Mouse (Mus musculus) frontal cortex, postnatal 25 days (tissue): ENCODE data around the gene Ccsap.
A peak's percentile ranks its signal among the peaks of the same experiment; 100 is the strongest.

Experiments
- DNase-seq, 2 experiments: peaks; one replicate each; pipeline ENCODE4 v3.0.0; 2022; ENCODE audit warnings: low spot score in 2 of 2

Ccsap gene

GRCm38 (mm10) chr8:123859648-123860259, at the start of gene Ccsap:
Ccsap (minus strand) TSS chr8:123860209.
- DNase-seq = no peak

GRCm38 (mm10) chr8:123907604-123908003, 47.6 kb upstream of the Ccsap start:
- no peak for DNase-seq

GRCm38 (mm10) chr8:123902653-123903052, 42.6 kb upstream of the Ccsap start:
- DNase-seq = no peak

GRCm38 (mm10) chr8:123899366-123899765, 39.4 kb upstream of the Ccsap start:
- DNase-seq = no peak

GRCm38 (mm10) chr8:123898576-123898975, 38.6 kb upstream of the Ccsap start:
- no peak for DNase-seq

DNA sequence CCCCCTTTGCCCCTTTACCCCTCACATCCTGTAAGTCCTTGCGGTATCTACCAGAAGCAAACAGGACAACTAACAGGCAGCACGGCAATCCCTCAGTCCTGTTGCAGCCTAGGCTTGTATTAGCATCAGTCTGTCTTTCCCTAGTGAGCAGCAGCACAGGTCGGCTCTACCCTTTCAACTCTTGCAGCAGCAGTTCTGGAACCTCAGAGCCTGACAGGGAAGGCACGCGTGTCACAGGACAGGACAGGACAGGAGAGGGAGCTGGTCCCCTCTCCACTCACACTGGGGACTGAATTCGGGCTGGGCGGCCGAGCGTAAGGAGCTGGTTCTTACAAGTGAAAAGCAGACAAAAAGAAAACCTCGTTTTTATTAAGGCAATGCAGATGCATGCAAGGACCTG, 36.8 kb upstream of the Ccsap start:
- no peak for DNase-seq

GRCm38 (mm10) chr8:123896366-123896761, 36.4 kb upstream of the Ccsap start:
- DNase-seq = no peak

DNA sequence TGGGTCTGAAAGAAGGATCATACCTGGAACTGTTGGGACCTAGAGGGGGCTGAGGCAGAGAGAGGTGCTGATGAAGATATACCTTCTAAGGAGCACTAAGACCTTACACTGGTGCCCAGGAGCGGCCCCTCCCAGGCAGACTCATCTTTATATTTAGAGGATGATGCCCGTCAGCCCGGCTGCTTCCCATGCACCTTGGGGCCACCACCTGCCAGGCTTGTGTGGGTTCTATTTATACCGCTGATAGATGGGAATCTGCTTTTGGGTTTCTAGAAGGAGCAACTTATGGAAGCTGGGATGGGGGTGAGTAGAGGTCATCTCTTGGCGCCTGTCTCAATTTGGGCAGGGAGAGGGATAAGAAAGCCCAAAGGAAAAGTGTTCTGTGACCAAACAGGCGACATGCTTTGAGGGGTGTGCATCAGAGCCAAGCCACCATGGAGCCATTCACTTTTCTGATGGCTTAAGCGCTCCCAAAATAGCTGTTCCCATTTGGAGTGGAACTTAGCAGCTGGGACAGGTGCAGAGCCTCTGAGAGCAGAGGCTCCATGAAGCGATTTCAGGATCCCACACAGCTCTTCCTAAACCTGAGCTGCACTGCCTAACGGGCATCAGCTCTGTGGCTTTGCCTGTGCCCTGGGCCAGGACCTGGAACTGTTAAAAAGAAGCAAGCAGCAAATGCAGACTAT, 35.8 kb upstream of the Ccsap start:
- DNase-seq = no peak

DNA sequence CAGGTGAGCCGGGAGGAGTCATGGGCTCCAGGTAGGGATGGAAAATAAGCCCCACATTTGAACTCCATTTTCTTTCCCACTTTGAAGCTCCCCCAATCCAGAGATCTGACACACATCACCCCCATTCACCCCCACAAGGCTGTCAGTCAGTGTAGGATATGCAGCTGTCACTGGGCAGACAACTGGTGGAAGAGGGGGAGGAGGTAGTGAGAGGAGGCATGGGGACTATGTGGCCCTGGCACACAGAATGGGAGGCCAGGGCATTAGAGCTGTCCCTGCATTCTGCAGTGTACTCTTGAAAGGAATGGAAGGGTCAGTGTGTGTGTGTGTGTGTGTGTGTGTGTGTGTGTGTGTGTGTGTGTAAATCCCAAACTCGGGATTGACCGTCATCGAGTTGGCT, 35.2 kb upstream of the Ccsap start:
- DNase-seq = no peak

- DNase-seq = no peak
Measured at GRCm38 (mm10) chr8:123894502-123895097, 34.6 kb upstream of the Ccsap start, which contains the start of gene Acta1. Acta1 (minus strand) TSS chr8:123894751.

DNA sequence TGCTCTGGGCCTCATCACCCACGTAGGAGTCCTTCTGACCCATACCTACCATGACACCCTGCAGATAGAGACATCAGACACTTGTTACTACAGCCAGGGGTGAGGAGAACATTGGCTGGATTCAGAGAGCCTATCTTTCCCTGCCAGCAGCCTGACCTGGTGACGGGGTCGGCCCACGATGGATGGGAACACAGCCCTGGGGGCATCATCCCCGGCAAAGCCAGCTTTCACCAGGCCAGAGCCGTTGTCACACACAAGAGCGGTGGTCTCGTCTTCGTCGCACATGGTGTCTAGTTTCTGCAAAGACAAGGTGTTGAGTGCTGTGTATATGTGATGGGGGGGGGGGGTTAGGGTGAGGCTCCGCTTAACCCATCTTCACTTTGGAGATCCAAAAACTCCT, 33.4 kb upstream of the Ccsap start:
- DNase-seq = no peak

- DNase-seq = no peak
Measured at GRCm38 (mm10) chr8:123892586-123893155, 32.7 kb upstream of the Ccsap start.

- DNase-seq = peak; percentile 64 to 77
Measured at GRCm38 (mm10) chr8:123891883-123892585, 32.0 kb upstream of the Ccsap start.

GRCm38 (mm10) chr8:123891271-123891670, 31.3 kb upstream of the Ccsap start:
- no peak for DNase-seq

DNA sequence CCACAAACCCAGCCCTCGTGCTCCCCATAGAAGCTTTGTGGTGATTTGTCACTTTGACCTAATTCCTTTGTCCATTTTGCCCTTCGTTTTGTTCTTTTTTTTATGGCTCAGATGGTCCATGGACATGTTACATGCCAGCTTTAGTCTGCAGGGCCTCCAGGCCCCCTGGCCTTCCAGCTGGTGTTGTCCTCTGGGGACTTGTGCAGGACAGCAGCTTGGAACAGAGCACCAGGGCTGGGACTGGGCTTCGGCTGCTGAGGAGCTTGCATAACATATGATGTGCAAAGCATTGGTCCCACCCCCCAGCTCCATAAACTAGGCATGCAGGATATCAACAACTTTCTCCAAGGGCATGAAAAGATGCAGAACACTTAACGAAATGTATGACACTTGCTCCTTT, 29.8 kb upstream of the Ccsap start:
- no peak for DNase-seq

GRCm38 (mm10) chr8:123887956-123888355, 27.9 kb upstream of the Ccsap start:
- DNase-seq = no peak

DNA sequence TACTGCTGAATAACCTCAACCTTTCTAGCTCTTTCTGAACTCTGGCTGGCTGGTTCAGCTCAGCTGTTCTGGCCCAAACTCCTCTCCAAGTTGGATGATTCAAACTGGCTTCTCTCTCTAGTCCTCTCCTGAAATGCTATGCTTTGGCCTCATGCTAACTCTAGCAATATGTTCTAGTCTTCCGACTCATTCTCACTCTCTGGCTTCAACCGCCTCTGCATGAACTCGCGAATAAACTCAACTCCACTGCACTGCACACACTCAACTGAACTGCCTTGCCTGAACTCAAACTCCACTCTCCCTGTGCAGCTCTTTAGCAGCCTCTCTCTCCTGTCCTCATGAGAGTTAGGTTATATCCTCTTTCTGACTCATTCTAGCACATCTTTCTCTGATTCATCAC, 27.2 kb upstream of the Ccsap start:
- no peak for DNase-seq

DNA sequence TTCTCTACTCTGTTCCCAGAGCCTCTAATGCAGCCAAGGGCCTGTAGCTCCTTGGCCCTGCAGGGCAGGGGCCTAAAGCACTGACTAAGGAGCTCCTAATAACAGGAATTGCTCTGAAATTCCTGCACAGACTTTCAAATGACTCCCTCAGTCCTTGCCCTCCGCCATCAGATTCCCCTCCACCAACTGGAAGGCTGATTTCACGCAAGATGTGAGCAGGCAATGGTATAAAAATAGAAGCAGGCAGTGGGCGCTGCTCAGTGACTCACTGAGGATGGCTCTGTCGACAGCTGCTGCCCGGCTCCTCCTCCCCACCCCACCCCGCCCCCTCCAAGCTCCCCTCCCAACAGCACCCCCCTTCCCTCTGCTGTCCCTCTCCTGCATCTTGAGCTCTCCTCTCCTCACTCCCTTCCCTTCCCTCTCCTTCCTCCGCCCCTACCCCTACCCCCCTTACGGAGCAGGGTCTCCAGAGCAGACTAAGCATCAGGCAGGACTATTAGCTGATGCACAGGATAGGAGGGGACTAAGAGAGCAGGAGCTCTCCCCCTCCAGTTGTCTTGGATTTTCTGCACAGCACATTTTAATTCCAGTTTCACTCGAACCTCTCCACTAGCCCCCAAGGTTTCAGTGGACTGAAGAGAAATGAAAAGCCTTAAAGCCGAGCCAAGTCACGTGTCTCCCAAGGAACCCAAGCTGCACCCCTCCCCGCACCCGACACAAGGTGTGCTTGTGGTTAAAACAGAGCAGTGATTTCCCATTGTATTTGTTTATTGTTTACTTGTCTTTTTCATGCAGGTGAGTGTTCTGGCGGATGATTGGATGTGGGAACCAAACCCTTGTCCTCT, 24.9 kb upstream of the Ccsap start:
- peak; percentile 43 to 59 for DNase-seq

DNA sequence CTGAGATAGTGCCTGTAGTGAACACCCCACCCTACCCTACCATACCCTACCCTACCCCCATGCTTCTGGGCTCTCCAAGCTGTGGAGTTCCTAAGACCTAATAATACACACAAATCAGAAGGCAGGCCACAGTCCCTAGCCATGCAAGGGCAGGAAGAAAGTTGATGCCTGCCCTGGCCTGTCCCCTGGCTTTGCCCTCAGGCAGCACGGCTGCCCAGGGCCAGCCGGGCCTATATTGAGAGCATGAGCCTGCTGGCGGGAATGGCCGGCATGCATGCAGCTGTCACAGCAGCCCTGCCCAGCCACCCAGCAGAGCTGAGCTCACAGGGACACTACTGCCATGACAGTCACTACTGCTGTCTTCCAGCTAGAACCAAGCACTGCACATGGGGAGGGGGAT, 23.1 kb upstream of the Ccsap start:
- DNase-seq = no peak

DNA sequence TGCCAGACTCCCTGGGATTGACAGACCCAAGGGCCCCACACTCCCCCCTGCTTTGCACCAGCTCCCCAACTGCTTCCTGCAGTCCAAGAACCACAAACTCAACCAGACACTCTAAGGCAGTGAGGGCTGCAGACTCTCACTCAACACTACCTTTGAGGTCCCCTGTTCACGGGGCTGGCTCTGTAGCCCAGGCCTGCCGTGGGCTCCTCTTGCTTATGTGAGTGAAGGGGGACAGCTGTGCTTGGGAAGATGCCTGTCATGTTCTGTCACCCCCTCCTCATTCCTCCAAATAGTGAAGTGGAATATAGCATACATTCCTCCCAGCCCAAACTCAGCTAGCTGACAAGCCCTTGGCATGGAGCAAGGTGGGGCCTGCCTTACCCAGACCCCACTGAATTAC, 22.4 kb upstream of the Ccsap start:
- no peak for DNase-seq

DNA sequence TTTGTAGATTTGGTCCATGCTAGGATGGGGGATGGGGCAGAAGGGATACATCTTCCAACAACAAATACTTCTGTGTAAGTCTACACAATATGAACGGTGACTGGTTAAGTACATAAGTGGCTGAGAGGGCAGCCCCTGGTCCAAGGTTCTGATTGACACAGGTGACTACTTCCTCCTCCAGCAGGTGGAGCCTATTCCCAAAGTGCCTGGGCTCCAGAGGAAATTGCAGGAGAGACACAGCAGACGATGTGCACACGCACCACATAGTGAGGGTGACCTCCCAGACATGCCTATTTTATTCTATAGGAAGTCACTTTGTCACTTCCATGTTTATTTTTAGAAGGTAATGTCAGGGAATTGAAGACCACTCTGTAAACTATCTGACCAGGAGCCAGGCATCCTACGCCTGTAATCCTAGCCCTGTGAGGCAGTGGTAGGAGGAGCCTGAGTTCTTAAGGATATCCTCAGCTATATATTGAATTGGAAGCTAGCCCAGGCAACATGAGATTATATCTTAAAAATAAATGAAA, 20.9 kb upstream of the Ccsap start:
- no peak for DNase-seq
